Mouse (Mus musculus) urinary bladder, postnatal 4 days (tissue): ENCODE measurements around the gene Epha1.

Experiments
- DNase-seq, 2 experiments: peaks; one replicate each; pipeline ENCODE4 v3.0.0; 2021 to 2022; ENCODE audit warnings: low spot score in 2 of 2

The Epha1 gene

DNA sequence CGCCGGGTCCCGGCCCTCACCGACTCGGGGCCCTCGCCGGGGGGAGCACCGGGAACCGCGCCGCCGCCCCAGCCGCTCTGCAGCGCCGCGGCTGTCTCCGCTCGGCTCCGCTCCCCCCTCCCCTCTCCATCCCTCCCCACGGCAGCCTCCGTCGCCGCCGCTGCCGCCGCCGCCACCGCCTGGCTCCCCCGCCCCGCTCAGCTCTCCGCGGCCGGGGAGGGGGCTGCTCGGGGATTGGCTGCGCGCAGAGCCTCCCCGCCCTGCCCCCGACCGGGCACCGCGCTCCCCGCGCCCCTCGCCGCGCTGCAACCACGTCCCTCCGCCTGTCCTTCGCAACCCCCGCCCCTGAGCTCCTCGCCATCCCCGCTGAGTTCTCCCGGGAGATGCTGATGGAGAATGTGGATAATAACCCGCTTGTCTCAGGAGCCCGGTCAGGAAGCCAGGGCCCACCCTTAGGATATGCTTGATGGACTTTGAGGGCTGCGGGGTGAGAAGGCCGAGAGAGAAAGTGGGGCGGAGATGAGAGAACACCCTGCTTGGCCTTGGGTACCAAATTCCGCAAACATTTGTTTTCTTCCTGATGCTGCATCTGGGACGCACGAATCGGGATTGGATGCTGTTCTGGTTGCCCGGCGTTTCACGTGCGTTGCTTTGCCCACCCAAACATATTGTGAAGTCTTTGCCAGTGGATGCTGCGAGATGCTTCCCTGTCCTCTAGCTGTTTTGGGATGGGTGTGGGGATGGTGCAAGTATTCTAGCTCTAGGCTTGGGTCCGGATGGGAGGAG lies 48.4 kb downstream of the Epha1 start, which contains the start of gene Fam131b:
Gene Fam131b (minus strand): TSS at position 162 of the 786 bp plus-strand sequence.
- no peak for DNase-seq

- peak in 1 of 2 experiments; percentile 59 for DNase-seq
Observed at GRCm38 (mm10) chr6:42324067-42324481, 49.0 kb downstream of the Epha1 start.

DNA sequence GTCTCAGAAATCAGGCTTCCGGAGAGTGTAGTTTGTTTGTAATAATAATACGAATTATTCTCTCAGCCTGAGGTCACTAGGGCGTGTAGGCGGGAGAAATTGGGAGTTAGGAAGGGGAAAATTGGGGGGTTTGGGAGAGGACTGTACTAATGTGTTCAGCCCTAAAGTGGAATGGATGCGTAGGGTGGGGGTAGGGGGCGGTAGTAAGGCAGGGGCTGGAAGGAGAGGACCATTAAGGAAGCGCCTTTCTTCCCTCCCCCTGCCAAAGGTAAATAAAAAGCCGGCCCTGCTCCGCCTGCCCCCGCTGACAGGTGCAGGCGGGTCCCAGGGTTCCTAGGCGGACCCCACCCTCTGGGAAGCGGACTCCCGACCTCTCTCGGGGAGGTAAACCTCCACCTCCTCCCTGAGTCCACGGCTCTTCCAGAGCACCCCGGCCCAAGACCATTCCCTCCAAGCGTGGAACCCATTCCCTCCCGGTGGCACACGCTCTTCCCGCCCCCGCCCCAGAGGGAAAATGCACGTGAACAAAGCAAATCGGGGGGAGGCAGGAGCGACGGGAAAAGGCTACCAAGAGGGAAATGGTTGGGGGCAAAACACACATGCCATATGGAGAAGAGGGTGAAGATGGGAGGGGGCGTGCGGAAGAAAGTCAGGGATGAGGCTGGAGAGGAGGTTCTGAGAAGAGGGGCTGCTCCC lies 49.5 kb downstream of the Epha1 start:
- DNase-seq = no peak

GRCm38 (mm10) chr6:42318293-42318692 lies 54.8 kb downstream of the Epha1 start:
- DNase-seq = no peak

DNA sequence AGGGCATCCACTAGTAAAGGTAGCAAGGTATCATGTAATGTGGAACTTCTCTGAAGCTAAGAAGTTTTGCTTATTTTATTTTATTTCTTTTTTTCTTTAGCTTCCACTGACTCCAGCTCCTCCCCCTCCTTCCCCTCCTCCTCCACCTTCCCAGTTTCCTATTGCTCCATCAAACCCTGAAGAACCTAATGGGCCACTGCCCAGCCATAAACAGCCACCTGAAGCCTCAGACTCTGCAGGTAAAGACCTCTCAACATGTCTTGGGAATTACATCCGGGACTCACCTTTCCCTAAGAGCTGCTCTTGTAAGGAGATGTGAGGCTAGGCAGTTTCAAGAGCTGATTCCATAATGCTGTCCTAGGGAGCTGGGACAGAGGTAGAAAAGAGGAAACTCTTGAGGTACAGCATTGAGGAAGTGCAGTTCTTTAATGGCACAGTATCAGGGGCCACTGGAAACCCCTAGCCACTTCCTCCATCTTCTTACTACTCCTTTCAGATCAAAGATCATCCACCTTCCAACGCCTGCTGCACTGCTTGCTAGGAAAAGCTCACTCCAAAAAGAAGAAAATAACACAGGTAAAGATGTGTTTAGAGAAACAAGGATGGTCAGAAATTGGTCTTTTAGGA lies 62.5 kb downstream of the Epha1 start:
- no peak for DNase-seq

DNA sequence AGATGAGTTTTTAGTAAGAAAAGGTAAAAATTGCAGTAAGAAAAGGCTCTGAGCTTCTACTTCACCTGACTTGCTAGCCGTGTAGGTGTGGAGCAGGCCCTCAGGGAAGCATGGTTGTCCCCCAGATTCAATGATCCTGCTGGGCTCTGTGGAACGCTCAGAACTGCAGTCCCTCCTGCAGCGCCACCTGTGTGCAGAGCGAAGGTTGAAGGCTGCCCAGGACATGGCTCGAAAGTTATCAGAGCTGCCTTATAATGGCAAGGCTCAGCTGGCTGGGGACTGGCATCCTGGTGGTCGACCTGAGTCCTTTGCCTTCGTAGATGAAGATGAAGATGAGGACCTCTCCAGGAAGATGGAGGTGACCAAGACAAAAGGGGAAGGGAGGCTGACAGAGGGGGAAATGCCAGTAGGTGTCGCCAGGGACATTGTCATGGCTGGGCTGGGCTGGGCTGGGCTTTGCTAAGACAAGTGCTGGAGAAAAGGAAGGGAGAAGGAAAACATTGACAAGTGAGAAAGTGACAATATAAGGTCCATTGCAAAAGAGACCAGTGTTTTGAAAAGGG lies 63.2 kb downstream of the Epha1 start:
- no peak for DNase-seq
